ENCODE assay signal across 17 mouse cellular contexts in the genomic region with DNA sequence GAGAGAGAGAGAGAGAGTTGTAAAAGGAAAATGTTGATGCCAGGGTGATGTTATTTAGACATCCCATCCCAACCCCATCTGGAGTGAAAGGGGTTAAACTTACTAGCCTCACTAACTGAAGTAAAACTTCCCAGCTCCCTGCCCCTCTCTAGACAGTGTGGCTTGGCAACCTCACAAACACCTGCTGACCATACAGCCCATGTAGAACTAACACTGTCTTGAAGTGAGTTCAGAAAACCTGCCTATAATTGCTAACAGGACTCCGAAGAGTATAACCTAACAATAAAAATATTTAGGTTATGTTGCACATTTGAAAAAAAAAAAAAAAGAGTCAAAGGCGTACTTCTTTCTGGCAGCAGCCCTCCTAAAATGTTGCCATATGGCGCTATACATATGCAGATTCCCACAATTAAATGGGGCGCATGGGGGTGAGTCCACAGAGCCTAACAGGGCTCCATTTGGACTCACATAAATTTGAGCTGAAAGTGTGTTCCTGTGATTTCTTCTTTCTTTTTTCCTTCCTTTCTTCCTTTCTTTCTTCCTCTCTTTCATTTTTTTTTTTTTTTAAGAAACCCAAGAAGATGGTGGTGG.
DNase-seq lines count a peak whose midpoint lies in the region; ATAC-seq and TF ChIP-seq lines count a peak whose summit lies in the region.
"Had no signal": no experiment of that assay in that cellular context is flagged by ENCODE, and none has a peak within 500 bp of the region (broad histone marks: within the 10 kb centered on the region; RNA-seq: fewer than 3 reads in every experiment).

No protein-coding gene starts in this region.

- no peaks in the 10 kb centered on the region for H3K27me3 ChIP-seq in forebrain, embryonic 15.5 days
- H3K27me3 ChIP-seq in forebrain, embryonic 12.5 days: no peaks in the 10 kb centered on the region
- H3K27me3 ChIP-seq in midbrain, embryonic 12.5 days: no peaks in the 10 kb centered on the region
- no peaks in the 10 kb centered on the region for H3K27me3 ChIP-seq in midbrain, embryonic 16.5 days (ENCODE audit: control insufficient read depth, insufficient read depth, low read depth, low read length)
- H3K27me3 ChIP-seq in embryonic facial prominence, embryonic 13.5 days: no peaks in the 10 kb centered on the region
- H3K27me3 ChIP-seq in limb, embryonic 14.5 days (ENCODE audit: control insufficient read depth, insufficient read depth, low read length): no peaks in the 10 kb centered on the region
- H3K27me3 ChIP-seq: heart, embryonic 12.5 days; liver, embryonic 13.5 days had no signal

- H3K9ac ChIP-seq in forebrain, embryonic 15.5 days (replicated peaks): no peak overlapping the region
- H3K9ac ChIP-seq in forebrain, embryonic 12.5 days: no peak overlapping the region
- H3K9ac ChIP-seq in midbrain, embryonic 12.5 days (replicated peaks): no peak overlapping the region
- H3K9ac ChIP-seq in midbrain, embryonic 16.5 days (ENCODE audit: low read depth, low read length): no peak overlapping the region
- H3K9ac ChIP-seq in embryonic facial prominence, embryonic 13.5 days: no peak overlapping the region
- no peak overlapping the region for H3K9ac ChIP-seq in limb, embryonic 14.5 days (ENCODE audit: low read depth, low read length, severe bottlenecking)
- H3K9ac ChIP-seq: heart, embryonic 12.5 days; liver, embryonic 13.5 days had no signal

- WGBS in forebrain, embryonic 15.5 days: 35% methylated on average over 4 of the region's 4 CpGs
- WGBS in forebrain, embryonic 12.5 days: 62% methylated on average over 4 of the region's 4 CpGs
- WGBS in midbrain, embryonic 12.5 days: 71% methylated on average over 4 of the region's 4 CpGs
- 68% methylated on average over 4 of the region's 4 CpGs for WGBS in midbrain, embryonic 16.5 days
- 30% methylated on average over 4 of the region's 4 CpGs for WGBS in embryonic facial prominence, embryonic 13.5 days
- 18% methylated on average over 4 of the region's 4 CpGs for WGBS in limb, embryonic 14.5 days

- DNase-seq in limb, embryonic 14.5 days (ENCODE audit: low spot score): peak; percentile 88
- DNase-seq in kidney, adult 18-20 months: no peak
- DNase-seq: adrenal gland, postnatal 10 days; heart, postnatal 36 days; kidney, postnatal 10 days; layer of hippocampus, adult 9-11 months; liver, embryonic 13.5 days; thymus, postnatal 14 days had no signal

- peak overlapping the region; percentile 47 for H3K27ac ChIP-seq in forebrain, embryonic 15.5 days (replicated peaks)
- no peak overlapping the region for H3K27ac ChIP-seq in forebrain, embryonic 12.5 days
- no peak overlapping the region for H3K27ac ChIP-seq in midbrain, embryonic 12.5 days (replicated peaks)
- no peak overlapping the region for H3K27ac ChIP-seq in midbrain, embryonic 16.5 days (ENCODE audit: low read length)
- peak overlapping the region; percentile 62; the same call in 1 of the 2 replicates for H3K27ac ChIP-seq in embryonic facial prominence, embryonic 13.5 days
- H3K27ac ChIP-seq in limb, embryonic 14.5 days (replicated peaks; ENCODE audit: low read depth, low read length): 0 out of 2 replicates have a peak overlapping the region, but pooled peaks have one; percentile 3
- H3K27ac ChIP-seq: liver, embryonic 13.5 days had no signal

- TF ChIP-seq POLR2A in limb, embryonic 14.5 days (IDR thresholded peaks at IDR 0.05; ENCODE audit: borderline replicate concordance, extremely low read depth, insufficient read depth, insufficient read length): no peak

- no peaks in the 10 kb centered on the region for H3K9me3 ChIP-seq in forebrain, embryonic 15.5 days
- no peaks in the 10 kb centered on the region for H3K9me3 ChIP-seq in forebrain, embryonic 12.5 days
- H3K9me3 ChIP-seq in midbrain, embryonic 12.5 days: no peaks in the 10 kb centered on the region
- H3K9me3 ChIP-seq in midbrain, embryonic 16.5 days (replicated peaks; ENCODE audit: control insufficient read depth, low read length, poor library complexity, severe bottlenecking): no peaks in the 10 kb centered on the region
- no peaks in the 10 kb centered on the region for H3K9me3 ChIP-seq in embryonic facial prominence, embryonic 13.5 days
- H3K9me3 ChIP-seq in limb, embryonic 14.5 days (ENCODE audit: control insufficient read depth, low read length): no peaks in the 10 kb centered on the region
- H3K9me3 ChIP-seq: heart, embryonic 12.5 days; liver, embryonic 13.5 days had no signal

- ATAC-seq in forebrain, embryonic 15.5 days (replicated peaks): peak; percentile 87
- no peak for ATAC-seq in forebrain, embryonic 12.5 days (ENCODE audit: low FRiP score)
- ATAC-seq in midbrain, embryonic 12.5 days (ENCODE audit: low FRiP score, low read depth): peak; percentile 63; the same call in 1 of the 2 replicates
- no peak for ATAC-seq in midbrain, embryonic 16.5 days
- ATAC-seq in embryonic facial prominence, embryonic 13.5 days (ENCODE audit: insufficient number of reproducible peaks, insufficient read depth, low FRiP score, low TSS enrichment, low read depth): peak; percentile 85
- peak; percentile 92 for ATAC-seq in limb, embryonic 14.5 days (ENCODE audit: low FRiP score, low read depth)
- ATAC-seq: CD4-positive, CD25-positive, alpha-beta regulatory T cell, adult 4 months; intestine, postnatal 0 days had no signal

- no peaks in the 10 kb centered on the region for H3K36me3 ChIP-seq in forebrain, embryonic 15.5 days
- no peaks in the 10 kb centered on the region for H3K36me3 ChIP-seq in forebrain, embryonic 12.5 days (replicated peaks)
- H3K36me3 ChIP-seq in midbrain, embryonic 12.5 days: no peaks in the 10 kb centered on the region
- H3K36me3 ChIP-seq in midbrain, embryonic 16.5 days (ENCODE audit: control insufficient read depth, insufficient read depth, low read length): no peaks in the 10 kb centered on the region
- no peaks in the 10 kb centered on the region for H3K36me3 ChIP-seq in embryonic facial prominence, embryonic 13.5 days
- H3K36me3 ChIP-seq in limb, embryonic 14.5 days (ENCODE audit: control insufficient read depth, insufficient read depth, low read length): no peaks in the 10 kb centered on the region
- H3K36me3 ChIP-seq: heart, embryonic 12.5 days; liver, embryonic 13.5 days had no signal

- H3K4me2 ChIP-seq in forebrain, embryonic 15.5 days (replicated peaks): no peak overlapping the region
- no peak overlapping the region for H3K4me2 ChIP-seq in forebrain, embryonic 12.5 days
- no peak overlapping the region for H3K4me2 ChIP-seq in midbrain, embryonic 12.5 days (replicated peaks)
- no peak overlapping the region for H3K4me2 ChIP-seq in midbrain, embryonic 16.5 days (ENCODE audit: low read length)
- H3K4me2 ChIP-seq in embryonic facial prominence, embryonic 13.5 days: peak overlapping the region; percentile 3; the same call in 1 of the 2 replicates
- H3K4me2 ChIP-seq in limb, embryonic 14.5 days (replicated peaks; ENCODE audit: low read depth, low read length, severe bottlenecking): no peak overlapping the region; the same call in 1 of the 2 replicates
- H3K4me2 ChIP-seq: heart, embryonic 12.5 days; liver, embryonic 13.5 days had no signal

- peaks cover 11% of the 10 kb centered on the region for H3K4me1 ChIP-seq in forebrain, embryonic 15.5 days
- H3K4me1 ChIP-seq in forebrain, embryonic 12.5 days: no peaks in the 10 kb centered on the region
- H3K4me1 ChIP-seq in midbrain, embryonic 12.5 days: 0 out of 2 replicates have a peak, but pooled peaks cover 3% of the 10 kb centered on the region
- no peaks in the 10 kb centered on the region for H3K4me1 ChIP-seq in midbrain, embryonic 16.5 days (ENCODE audit: control insufficient read depth, insufficient read depth, low read length)
- peaks cover 16% of the 10 kb centered on the region for H3K4me1 ChIP-seq in embryonic facial prominence, embryonic 13.5 days
- H3K4me1 ChIP-seq in limb, embryonic 14.5 days (ENCODE audit: control insufficient read depth, insufficient read depth, low read length): peaks cover 22% of the 10 kb centered on the region
- H3K4me1 ChIP-seq: heart, embryonic 12.5 days; liver, embryonic 13.5 days had no signal

- no peak overlapping the region for H3K4me3 ChIP-seq in forebrain, embryonic 15.5 days
- no peak overlapping the region for H3K4me3 ChIP-seq in forebrain, embryonic 12.5 days (replicated peaks)
- no peak overlapping the region for H3K4me3 ChIP-seq in midbrain, embryonic 12.5 days
- no peak overlapping the region for H3K4me3 ChIP-seq in midbrain, embryonic 16.5 days (ENCODE audit: low read depth, low read length)
- no peak overlapping the region for H3K4me3 ChIP-seq in embryonic facial prominence, embryonic 13.5 days
- no peak overlapping the region for H3K4me3 ChIP-seq in limb, embryonic 14.5 days (replicated peaks; ENCODE audit: low read length)
- H3K4me3 ChIP-seq: erythroblast, embryonic 14.5 days; heart, embryonic 12.5 days; liver, embryonic 13.5 days had no signal

Comparison
In these comparisons a context has a peak if more than half of its experiments do, and no peak if none do; other contexts are left out.
1. ATAC-seq: peak in forebrain, embryonic 15.5 days (single experiment), midbrain, embryonic 12.5 days (single experiment), embryonic facial prominence, embryonic 13.5 days (single experiment) and limb, embryonic 14.5 days (single experiment); none in forebrain, embryonic 12.5 days (single experiment) and midbrain, embryonic 16.5 days (single experiment).
2. H3K27ac ChIP-seq: peak in forebrain, embryonic 15.5 days (single experiment), embryonic facial prominence, embryonic 13.5 days (single experiment) and limb, embryonic 14.5 days (single experiment); none in forebrain, embryonic 12.5 days (single experiment), midbrain, embryonic 12.5 days (single experiment) and midbrain, embryonic 16.5 days (single experiment).